Mouse (Mus musculus): ENCODE data around the gene Ror2. TPM values are rescaled to one million over a fixed set of nuclear protein-coding genes. Genes with fewer than 3 reads are reported as not detected.

The Ror2 gene
- polyA plus RNA-seq, 1 experiment from 2014 or later, result 3.5 TPM

DNA sequence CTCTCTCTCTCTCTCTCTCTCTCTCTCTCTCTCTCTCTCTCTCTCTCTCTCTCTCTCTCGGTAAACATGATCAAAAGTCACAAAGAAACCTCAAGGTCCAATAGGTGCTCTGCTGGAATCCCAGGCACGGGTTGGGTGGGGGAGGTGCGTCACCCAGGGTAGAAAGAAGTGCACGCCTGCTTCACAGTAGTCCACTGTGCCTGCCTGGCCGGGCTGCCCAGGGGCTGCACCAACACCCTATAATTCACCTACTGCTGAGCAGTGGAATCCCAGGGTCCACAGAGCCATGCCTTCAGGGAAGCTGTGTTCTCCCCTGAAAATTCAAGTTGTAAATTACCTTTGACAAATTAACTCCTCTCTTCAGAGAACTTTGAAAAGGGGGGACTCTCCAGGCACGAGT is 58.9 kb downstream of the Ror2 start:
- Histone ChIP-seq H3K9me3 (no peaks in the 10 kb centered on the region; the same call in 1 of the 2 replicates), H3K4me1 (replicated peaks) (peaks cover 13% of the 10 kb centered on the region), H3K27ac (no peak overlapping the region), H3K4me2 (replicated peaks) (no peak overlapping the region), H3K27me3 (no peaks in the 10 kb centered on the region), H3K36me3 (no peaks in the 10 kb centered on the region), H3K9ac (replicated peaks) (no peak overlapping the region), H3K4me3 (replicated peaks) (no peak overlapping the region)
- 76% methylated on average over 6 of the region's 6 CpGs for WGBS
- ATAC-seq, result no peak

DNA sequence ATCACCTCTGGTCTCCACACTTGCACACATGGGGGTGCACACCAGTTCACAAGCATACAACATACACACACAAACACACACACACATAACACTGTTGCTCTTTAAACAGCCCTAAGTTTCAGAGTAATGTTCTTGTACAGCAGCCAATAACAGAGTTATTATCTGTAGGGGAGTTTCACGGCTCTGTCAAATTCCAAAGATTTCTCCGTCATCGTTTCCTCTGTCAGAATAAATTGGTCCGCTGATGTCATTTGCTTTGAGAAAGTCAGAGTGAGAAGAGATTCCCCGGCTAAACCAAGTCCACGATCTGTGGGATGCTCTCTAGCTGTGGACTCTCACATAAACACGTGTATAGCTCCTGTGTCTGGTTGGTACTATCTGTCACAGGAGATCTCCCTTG is 59.5 kb downstream of the Ror2 start:
- H3K36me3 ChIP-seq, result no peaks in the 10 kb centered on the region
- no peak overlapping the region for H3K9ac ChIP-seq (replicated peaks)
- H3K27ac ChIP-seq, result no peak overlapping the region
- ATAC-seq, result no peak
- no peak overlapping the region for H3K4me2 ChIP-seq (replicated peaks)
- peaks cover 11% of the 10 kb centered on the region for H3K4me1 ChIP-seq (replicated peaks)
- no peaks in the 10 kb centered on the region; the same call in 1 of the 2 replicates for H3K9me3 ChIP-seq
- no peaks in the 10 kb centered on the region for H3K27me3 ChIP-seq
- H3K4me3 ChIP-seq (replicated peaks), result no peak overlapping the region
- WGBS, result 96% methylated on average over 7 of the region's 7 CpGs

DNA sequence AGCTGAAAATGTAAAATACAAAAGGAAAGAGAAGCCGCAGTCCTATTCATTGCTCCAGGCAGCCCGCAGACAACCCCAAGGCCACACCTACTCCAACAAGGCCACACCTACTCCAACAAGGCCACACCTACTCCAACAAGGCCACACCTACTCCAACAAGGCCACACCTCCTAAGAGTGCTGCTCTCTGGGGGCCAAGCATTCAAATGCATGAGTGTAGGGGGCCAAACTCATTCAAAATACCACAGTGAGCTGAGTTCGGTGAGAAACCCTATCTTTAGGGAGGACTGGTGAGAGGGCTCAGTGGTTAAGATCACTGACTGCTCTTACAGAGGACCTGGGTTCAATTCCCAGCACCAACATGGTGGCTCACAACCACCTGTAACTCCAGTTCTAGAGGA is 60.0 kb downstream of the Ror2 start:
- Histone ChIP-seq H3K4me2 (replicated peaks) (no peak overlapping the region), H3K9me3 (no peaks in the 10 kb centered on the region; the same call in 1 of the 2 replicates), H3K4me1 (replicated peaks) (peaks cover 6% of the 10 kb centered on the region; the same call in 1 of the 2 replicates), H3K4me3 (replicated peaks) (no peak overlapping the region), H3K27ac (no peak overlapping the region), H3K27me3 (no peaks in the 10 kb centered on the region), H3K9ac (replicated peaks) (no peak overlapping the region), H3K36me3 (no peaks in the 10 kb centered on the region)
- no peak for ATAC-seq
- WGBS, result 99% methylated on average over 3 of the region's 3 CpGs

DNA sequence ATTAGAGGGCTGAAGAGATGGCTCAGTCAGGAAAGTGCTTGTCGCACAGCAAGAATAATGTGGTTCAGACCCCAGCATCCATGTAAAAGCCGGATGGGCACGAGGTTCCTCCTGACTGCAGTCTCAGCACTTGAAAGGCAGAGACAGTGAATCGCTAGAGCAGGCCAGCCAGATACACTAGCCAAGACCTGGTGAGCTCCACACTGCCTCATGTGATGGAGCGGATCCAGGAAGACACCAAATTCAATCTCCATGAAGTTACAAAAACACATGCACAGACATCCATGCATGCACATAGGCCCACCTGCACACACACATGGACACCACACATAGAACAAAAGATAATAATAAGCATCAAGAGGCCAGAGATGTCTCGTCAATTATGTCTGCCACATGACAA is 64.7 kb downstream of the Ror2 start:
- Histone ChIP-seq H3K4me2 (replicated peaks) (no peak overlapping the region), H3K4me1 (replicated peaks) (no peaks in the 10 kb centered on the region), H3K9ac (replicated peaks) (no peak overlapping the region), H3K36me3 (no peaks in the 10 kb centered on the region), H3K27ac (no peak overlapping the region), H3K9me3 (no peaks in the 10 kb centered on the region; the same call in 1 of the 2 replicates), H3K27me3 (no peaks in the 10 kb centered on the region), H3K4me3 (replicated peaks) (no peak overlapping the region)
- whole genome bisulfite sequencing, result 92% methylated on average over 6 of the region's 6 CpGs
- ATAC-seq, result no peak

DNA sequence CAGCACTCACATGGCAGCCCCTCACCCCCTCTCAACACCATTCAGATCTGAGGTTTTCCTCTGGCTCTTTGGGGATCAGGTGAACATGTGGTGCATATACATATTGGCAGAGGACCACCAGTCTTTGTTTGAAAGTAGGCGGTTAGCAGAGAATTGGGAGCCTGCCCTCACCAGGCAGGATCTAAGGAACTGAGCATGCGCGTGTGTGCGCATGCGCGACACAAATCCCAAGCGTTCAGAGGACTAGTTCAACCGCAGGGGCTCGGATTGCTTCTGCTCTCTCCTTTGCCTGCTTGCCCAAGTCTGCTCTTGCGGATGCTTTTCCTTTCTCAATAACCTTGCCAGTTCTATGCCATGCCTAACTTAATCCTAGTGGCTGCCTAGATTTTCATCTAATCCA is 66.0 kb downstream of the Ror2 start:
- Histone ChIP-seq H3K9ac (replicated peaks) (no peak overlapping the region), H3K4me1 (replicated peaks) (no peaks in the 10 kb centered on the region), H3K4me3 (replicated peaks) (no peak overlapping the region), H3K9me3 (no peaks in the 10 kb centered on the region; the same call in 1 of the 2 replicates), H3K27me3 (no peaks in the 10 kb centered on the region), H3K27ac (no peak overlapping the region), H3K36me3 (no peaks in the 10 kb centered on the region), H3K4me2 (replicated peaks) (no peak overlapping the region)
- WGBS, result 90% methylated on average over 10 of the region's 10 CpGs
- ATAC-seq, result no peak

DNA sequence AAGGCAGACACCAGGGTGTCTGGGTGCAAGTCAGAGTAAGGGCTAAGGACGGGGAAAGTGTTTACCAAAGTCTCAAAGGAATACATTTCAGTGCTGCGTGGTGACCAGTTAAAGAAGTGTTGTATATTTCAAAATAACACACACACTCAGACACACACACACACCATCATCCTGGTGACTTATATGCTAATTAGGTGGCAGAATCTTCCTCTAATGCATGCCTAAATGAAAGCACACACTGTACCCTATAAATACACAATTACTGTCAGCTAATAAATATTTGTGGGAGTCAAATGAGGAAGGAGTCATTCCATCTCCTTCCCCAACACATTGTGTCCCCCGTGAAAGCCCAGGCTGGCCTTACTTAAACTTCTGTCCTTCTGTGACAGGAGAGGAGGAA is 66.5 kb downstream of the Ror2 start:
- Histone ChIP-seq H3K4me3 (replicated peaks) (no peak overlapping the region), H3K4me2 (replicated peaks) (no peak overlapping the region), H3K27ac (no peak overlapping the region), H3K9me3 (no peaks in the 10 kb centered on the region; the same call in 1 of the 2 replicates), H3K27me3 (no peaks in the 10 kb centered on the region), H3K9ac (replicated peaks) (no peak overlapping the region), H3K4me1 (replicated peaks) (no peaks in the 10 kb centered on the region), H3K36me3 (no peaks in the 10 kb centered on the region)
- 86% methylated on average over 3 of the region's 3 CpGs for WGBS
- no peak for ATAC-seq

DNA sequence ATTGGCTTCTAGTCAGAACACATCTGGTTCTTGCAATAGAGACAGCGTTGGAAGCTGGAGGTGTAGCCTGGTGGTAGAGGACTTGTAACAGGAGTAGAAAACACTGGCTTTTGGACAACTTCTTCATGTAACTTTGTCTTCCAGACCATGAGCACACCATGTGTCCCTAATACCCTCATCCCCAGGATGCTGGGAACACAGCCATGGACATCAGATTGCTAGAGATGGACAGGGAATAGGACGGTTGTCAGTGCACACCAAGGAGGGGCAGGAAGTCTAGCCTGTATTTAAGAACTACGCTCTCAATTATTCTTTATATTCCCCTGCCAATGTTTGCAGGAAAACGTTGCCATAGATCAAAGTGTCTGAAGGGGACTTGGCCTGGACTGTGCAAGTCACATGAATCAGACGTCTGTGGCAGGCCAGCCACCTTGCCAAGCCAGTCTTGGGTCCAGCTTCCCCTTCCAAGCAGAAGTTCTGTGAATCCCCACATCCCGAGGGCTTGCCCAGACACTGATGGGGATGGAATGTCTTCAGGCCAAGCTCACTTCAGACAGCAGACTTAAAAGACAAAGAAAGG is 68.4 kb downstream of the Ror2 start:
- Histone ChIP-seq H3K36me3 (no peaks in the 10 kb centered on the region), H3K9me3 (no peaks in the 10 kb centered on the region), H3K9ac (replicated peaks) (no peak overlapping the region), H3K4me2 (replicated peaks) (no peak overlapping the region), H3K4me3 (replicated peaks) (no peak overlapping the region), H3K4me1 (replicated peaks) (peaks cover 2% of the 10 kb centered on the region), H3K27ac (no peak overlapping the region), H3K27me3 (no peaks in the 10 kb centered on the region)
- 79% methylated on average over 6 of the region's 6 CpGs for WGBS
- ATAC-seq, result no peak

DNA sequence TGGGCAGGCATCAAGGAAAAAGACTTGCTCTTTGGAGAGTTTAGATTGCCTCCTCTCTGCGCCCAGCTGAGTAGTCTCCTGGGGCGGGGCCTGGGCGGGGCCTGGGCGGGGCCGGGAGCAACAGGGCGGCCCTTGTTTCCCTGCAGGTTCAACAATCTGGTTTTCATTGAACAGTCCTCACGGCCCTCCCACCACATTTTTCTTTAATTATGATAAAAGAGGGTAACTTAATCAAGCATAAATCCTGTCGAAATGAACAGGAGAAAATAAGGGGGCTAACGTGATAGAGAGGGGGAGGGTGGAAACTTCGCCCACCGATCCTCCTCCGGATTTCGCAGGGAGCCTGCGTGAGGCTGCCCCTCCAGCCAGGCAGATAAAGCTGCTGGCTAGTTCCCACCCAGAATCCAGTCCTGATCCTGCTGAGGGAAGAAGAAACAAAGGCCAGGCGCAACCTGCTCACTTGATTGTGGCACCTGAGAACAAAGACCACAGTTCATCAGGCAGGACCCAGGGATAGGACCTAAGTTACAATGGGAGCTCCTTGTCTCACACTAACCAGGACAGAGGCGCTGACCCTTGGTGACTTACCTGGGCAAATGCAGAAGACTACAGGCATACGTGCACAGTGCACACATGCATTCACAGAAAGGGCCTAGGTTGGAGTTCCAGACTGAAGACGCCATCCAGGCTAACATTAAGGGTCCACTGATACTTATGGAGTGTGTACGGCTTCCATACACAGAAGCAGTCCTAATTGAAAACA is 73.8 kb downstream of the Ror2 start:
- no peaks in the 10 kb centered on the region for H3K27me3 ChIP-seq
- peaks cover 14% of the 10 kb centered on the region for H3K4me1 ChIP-seq (replicated peaks)
- H3K9me3 ChIP-seq, result no peaks in the 10 kb centered on the region
- H3K4me3 ChIP-seq (replicated peaks), result peak overlapping the region; percentile 24
- peak overlapping the region; percentile 32; the same call in 1 of the 2 replicates for H3K9ac ChIP-seq (replicated peaks)
- peak overlapping the region; percentile 46 for H3K4me2 ChIP-seq (replicated peaks)
- peak; percentile 81 for ATAC-seq
- no peak overlapping the region for H3K27ac ChIP-seq
- H3K36me3 ChIP-seq, result no peaks in the 10 kb centered on the region
- WGBS, result 12% methylated on average over 18 of the region's 19 CpGs

DNA sequence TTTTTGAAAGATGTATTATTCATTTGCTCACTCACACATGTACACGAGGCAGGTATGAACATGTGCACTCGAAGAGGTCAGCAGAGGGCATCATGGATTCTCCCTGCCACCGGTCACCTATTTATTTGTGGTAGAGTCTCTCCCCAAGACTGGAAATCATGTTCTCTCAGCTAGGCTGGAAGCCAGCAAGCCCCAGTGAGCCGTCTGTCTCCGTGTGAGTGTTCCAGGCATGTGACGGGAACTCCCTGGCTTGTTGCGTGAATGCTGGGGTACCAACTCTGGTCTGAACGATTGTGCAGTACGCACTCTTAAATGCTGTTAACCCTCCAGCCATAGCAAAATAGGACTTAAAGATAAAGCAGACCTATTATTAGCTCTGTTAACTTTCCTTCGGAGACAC is 77.4 kb downstream of the Ror2 start:
- Histone ChIP-seq H3K27ac (no peak overlapping the region), H3K36me3 (no peaks in the 10 kb centered on the region), H3K9me3 (no peaks in the 10 kb centered on the region), H3K9ac (replicated peaks) (no peak overlapping the region), H3K4me1 (replicated peaks) (peaks cover 14% of the 10 kb centered on the region), H3K4me2 (replicated peaks) (no peak overlapping the region), H3K27me3 (no peaks in the 10 kb centered on the region), H3K4me3 (replicated peaks) (no peak overlapping the region)
- 89% methylated on average over 10 of the region's 10 CpGs for WGBS
- no peak for ATAC-seq

DNA sequence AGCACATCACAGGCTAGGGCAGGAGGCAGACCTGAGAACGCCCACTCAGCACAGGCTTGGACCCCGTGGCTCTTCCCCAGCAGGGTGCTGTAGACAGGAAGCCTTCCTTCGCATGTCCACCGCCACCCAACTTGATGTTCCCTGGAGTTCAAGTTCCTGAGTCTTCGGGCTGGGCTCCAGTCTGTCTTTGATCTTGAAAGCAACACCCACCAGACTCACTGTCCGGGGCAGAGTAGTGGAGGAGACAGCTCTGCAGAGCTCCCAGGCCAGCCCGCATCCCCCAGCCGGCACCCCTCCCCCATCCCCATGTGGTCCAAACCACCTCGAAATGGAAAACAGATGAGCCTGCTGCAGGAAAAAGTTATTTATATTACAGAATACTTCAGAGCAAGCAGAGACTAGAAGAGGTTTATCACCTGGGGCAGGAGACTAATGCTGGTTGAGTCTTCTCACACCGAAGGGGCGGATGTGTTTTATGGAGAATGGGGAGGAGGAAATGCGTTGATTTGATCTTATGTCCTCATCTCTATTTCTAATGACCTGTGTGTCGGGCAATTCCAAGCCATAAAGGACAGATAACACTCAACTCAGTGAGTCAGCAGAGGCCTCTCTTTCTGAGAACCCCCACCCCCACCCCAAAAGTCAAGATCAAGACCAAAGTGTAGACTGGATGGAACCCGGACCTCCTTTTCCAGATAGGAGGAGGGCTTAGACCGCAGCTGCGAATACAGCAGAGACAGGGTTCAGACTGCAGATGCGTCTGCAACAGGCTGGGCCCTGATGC is 80.6 kb downstream of the Ror2 start:
- no peak for ATAC-seq
- no peak overlapping the region for H3K4me3 ChIP-seq (replicated peaks)

DNA sequence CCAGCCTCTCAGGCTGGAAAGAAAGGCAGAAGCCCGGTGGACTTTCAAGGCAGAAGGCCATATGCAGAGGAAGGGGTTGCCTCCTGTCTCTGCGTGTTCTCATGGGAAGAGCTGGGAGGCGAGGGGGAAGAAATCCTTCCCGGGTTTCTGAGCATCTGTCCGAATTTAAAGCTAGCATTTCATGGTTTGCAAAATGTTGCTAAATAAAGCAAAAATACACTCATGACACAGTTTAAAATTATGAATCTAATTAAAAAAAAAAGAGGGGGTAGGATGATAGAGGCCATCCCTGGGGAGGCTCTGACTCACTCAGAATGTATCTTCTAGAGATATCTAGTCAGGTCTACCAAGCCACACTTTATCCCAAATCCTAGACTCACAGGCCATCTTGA is 83.5 kb downstream of the Ror2 start:
- Histone ChIP-seq H3K4me2 (replicated peaks) (no peak overlapping the region), H3K27ac (no peak overlapping the region)

More for the DNA sequence above, 80.6 kb downstream of the Ror2 start:
- no peak overlapping the region for H3K9ac ChIP-seq (replicated peaks)
- no peak overlapping the region for H3K4me2 ChIP-seq (replicated peaks)
- no peaks in the 10 kb centered on the region for H3K9me3 ChIP-seq
- no peak overlapping the region for H3K27ac ChIP-seq
- no peaks in the 10 kb centered on the region for H3K36me3 ChIP-seq
- H3K27me3 ChIP-seq, result no peaks in the 10 kb centered on the region; the same call in 1 of the 2 replicates
- WGBS, result 74% methylated on average over 17 of the region's 17 CpGs
- H3K4me1 ChIP-seq (replicated peaks), result peaks cover 11% of the 10 kb centered on the region

More for the DNA sequence above, 83.5 kb downstream of the Ror2 start:
- no peaks in the 10 kb centered on the region for H3K9me3 ChIP-seq
- H3K4me3 ChIP-seq (replicated peaks), result no peak overlapping the region
- no peaks in the 10 kb centered on the region for H3K36me3 ChIP-seq
- H3K27me3 ChIP-seq, result no peaks in the 10 kb centered on the region; the same call in 1 of the 2 replicates
- no peak overlapping the region for H3K9ac ChIP-seq (replicated peaks)
- H3K4me1 ChIP-seq (replicated peaks), result peaks cover 11% of the 10 kb centered on the region
- no peak for ATAC-seq
- WGBS, result 74% methylated on average over 5 of the region's 5 CpGs

Measured in midbrain, embryonic 13.5 days (tissue).